Mouse (Mus musculus) heart, postnatal 4 days (tissue): ENCODE results near the gene Tdo2. TPM values are rescaled to one million over a fixed set of nuclear protein-coding genes. Genes with fewer than 3 reads are reported as not detected.
A peak's percentile ranks its signal among the peaks of the same experiment; 100 is the strongest.

Experiments
- DNase-seq: peaks from one replicate; pipeline ENCODE4 v3.0.0; 2021
- total RNA-seq, 2 experiments: library from RNA; stranded (reverse); gene quantifications; 2 replicates each; pipeline ENCODE4 v1.2.3; 2021

Gene Tdo2
- total RNA-seq, 2 experiments from 2014 or later: not detected

- no peak for DNase-seq
These were observed 33.7 kb downstream of the Tdo2 start for GRCm38 (mm10) chr3:81942341-81942740.

- DNase-seq: no peak
These were observed 37.1 kb downstream of the Tdo2 start for GRCm38 (mm10) chr3:81938924-81939323.

- DNase-seq: no peak
These were observed 42.7 kb downstream of the Tdo2 start for GRCm38 (mm10) chr3:81933348-81933747.

GRCm38 (mm10) chr3:81932141-81933101 is 43.6 kb downstream of the Tdo2 start, which contains the start of gene Ctso:
TSS of gene Ctso (plus strand) at chr3:81932601.
- peak; percentile 88 for DNase-seq

- DNase-seq: no peak
These were observed 44.3 kb downstream of the Tdo2 start for GRCm38 (mm10) chr3:81931695-81932094.

GRCm38 (mm10) chr3:81929073-81929472 is 46.9 kb downstream of the Tdo2 start:
- no peak for DNase-seq

GRCm38 (mm10) chr3:81926764-81927325 is 49.2 kb downstream of the Tdo2 start:
- no peak for DNase-seq

GRCm38 (mm10) chr3:81925856-81926255 is 50.1 kb downstream of the Tdo2 start:
- DNase-seq: no peak

GRCm38 (mm10) chr3:81924931-81925330 is 51.1 kb downstream of the Tdo2 start:
- peak; percentile 51 for DNase-seq

GRCm38 (mm10) chr3:81922910-81923309 is 53.1 kb downstream of the Tdo2 start:
- peak; percentile 9 for DNase-seq

- DNase-seq: no peak
These were observed 56.3 kb downstream of the Tdo2 start for GRCm38 (mm10) chr3:81919681-81920080.

- DNase-seq: no peak
These were observed 57.8 kb downstream of the Tdo2 start for GRCm38 (mm10) chr3:81918215-81918614.

- DNase-seq: no peak
These were observed 58.6 kb downstream of the Tdo2 start for GRCm38 (mm10) chr3:81917354-81917935.

- DNase-seq: peak; percentile 41
These were observed 59.8 kb downstream of the Tdo2 start for GRCm38 (mm10) chr3:81916030-81916686.

- no peak for DNase-seq
These were observed 65.5 kb downstream of the Tdo2 start for GRCm38 (mm10) chr3:81910286-81911036.

Other genes with a start within 250 kb of the Tdo2 start
- 1 to 10 TPM; 7.6 to 8.3 TPM for gene Ctso, start 43.6 kb downstream of the Tdo2 start, total RNA-seq
- not detected for gene Asic5, start 6.1 kb upstream of the Tdo2 start, total RNA-seq
- 10 to 100 TPM; 24.1 to 24.7 TPM for gene Gucy1b1, start 98.5 kb upstream of the Tdo2 start, total RNA-seq
- 10 to 100 TPM; 39.6 to 39.7 TPM for gene Gucy1a1, start 169.6 kb upstream of the Tdo2 start, total RNA-seq